Mouse (Mus musculus) ES-CJ7 (cell line): Measurements from ENCODE around the gene Znhit6.

Experiments
- DNase-seq: peaks from one replicate; pipeline ENCODE4 v3.0.0; 2011; ENCODE audit warnings: low read depth, low spot score

Znhit6 gene

DNA sequence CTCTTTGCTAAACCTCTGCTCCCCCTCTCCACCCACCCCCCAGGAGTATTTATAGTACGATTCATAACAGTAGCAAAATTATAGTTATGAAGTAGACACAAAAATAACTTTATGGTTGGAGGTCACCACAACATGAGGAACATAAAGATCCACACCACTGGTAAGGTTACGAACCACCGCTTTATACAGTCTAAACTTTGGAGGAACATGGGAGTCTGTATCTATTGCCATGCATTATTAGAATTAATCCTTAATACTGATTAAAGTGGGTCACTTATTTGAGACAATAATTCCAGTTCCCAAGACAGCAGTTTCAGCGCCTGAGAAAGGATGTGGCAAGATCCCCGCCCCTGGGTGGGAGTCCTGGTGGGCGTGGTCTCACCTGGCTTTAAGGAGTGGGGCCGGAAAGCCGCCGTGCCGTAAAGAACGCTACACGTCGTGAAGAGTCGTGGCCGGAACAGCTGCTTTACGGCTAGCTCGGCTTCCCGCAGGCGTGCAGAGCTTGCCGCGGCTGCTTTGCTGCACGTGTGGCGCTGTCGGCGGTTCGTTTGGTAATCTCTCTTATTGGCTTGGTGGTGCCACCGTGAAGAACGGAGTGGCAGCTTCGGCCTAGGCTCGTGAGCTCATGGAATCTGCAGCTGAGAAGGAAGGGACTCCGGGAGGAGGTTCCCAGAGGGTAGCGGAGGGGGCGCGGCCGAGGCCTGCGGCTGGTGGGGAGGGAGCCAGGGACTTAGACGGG, at the start of gene Znhit6:
Znhit6 (plus strand) TSS at position 463 of the 739 bp plus-strand sequence.
- DNase-seq: peak; percentile 97

DNA sequence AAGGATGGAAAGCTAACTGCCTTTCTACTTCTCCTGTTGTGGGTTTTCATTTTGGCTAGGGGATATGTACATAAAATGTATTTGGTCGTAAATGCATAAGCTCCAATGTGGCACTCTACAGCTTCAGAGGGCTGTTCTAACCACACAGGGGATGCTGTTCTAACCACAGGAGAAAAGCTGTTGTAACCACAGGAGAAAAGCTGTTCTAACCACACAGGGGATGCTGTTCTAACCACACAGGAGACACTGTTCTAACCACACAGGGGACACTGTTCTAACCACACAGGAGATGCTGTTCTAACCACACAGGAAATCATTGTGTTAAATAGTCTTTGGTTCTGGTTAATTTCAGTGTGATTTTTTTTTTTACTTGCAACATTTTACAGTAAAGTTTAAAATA, 38.1 kb upstream of the Znhit6 start:
- no peak for DNase-seq

DNA sequence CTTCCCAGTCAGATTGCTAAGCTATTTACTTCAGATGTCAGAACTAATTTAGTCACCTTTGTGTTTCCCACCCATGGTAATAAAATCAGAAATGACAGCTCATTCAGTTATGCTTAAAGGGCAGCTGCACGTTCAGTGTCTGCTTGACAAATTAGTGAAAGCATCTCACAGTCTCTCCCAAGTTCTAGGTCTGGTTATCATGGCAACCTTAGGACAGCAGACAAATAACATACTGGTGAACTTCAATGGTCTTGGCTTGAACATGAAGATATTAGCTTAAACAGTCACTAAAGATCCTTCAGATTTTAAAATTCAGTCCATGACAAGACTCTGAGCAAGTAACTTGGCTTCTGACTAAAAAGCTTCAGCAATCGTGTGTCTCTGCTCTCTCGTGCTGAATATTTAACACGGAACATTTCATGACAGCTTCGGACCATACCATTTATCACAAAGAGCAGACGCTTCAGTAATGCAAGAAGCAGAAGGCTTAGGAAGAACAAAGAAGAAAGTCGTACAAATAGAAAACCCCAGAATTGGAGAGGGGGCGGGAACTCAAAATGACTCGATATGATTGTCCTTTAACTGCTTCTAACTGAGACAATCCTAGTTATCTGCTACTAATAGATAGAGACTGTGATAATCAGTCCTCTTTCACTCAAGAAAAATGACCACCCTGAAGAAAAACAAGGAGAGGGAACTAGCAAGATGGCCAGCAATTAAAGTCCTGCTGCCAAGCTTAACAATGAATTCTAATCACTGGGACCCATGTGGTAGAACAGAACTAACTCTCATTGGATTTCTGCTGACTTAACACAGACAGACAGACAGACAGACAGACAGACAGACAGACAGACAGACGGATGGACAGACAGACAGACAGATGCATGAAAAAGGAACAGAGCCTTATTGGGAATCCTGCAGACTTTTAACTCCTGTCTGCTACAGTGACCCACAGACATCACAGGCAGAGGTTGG, 27.3 kb upstream of the Znhit6 start:
- no peak for DNase-seq

DNA sequence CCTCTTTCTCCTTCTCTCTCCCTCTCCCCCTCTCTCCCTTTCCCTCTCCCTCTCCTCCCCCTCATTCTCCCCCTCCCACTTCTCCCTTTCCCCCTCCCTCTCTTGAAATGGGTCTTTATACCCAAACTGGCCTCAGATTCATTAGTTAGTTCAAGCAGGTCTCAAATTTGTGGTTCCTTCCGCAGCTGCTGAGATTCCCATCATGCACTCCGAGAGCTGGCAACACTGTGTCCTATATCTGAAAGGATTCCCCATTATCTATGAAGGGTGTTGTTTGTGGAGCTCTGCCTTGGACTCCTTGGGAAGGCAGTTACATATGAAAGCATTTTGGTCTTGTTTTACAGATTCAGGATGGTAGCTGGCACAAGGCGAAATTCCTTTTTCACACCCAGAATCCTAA, 25.8 kb upstream of the Znhit6 start:
- DNase-seq: no peak

DNA sequence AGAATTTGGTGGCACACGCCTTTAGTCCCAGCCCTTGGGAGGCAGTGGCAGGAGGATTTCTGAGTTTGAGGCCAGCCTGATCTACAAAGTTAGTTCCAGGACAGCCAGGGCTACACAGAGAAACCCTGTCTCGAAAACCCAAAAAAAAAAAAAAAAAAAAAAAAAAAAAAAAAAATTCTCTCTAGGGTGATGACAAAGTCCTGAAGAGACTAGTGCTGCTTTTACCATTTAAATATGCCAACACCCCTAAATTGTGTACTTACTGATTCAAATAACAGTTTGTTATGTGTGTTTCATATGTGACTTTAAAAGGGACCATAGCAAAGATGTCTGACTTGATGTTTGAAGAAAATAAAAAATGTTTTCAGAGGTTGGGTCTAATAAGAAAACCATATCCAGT, 21.6 kb upstream of the Znhit6 start:
- DNase-seq: no peak

DNA sequence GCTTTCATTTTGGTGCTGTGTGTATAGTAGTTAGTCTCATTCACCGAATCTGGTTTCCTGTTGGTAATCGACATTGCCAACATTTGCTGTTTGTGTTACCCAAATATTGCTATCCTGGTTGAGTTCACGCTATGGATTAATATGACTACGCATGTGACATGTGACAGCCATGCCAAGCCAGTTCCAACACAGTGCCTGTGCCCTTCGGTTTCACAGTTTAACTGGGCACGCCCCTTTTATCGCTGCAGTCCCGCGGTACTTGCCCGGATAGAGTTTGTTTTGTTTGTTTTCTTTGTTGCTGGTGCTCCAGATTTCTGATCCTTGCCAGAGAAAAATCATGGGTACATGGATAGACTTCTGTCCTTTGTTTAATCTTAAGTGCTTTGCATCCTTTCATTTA, 19.8 kb upstream of the Znhit6 start:
- DNase-seq: no peak

DNA sequence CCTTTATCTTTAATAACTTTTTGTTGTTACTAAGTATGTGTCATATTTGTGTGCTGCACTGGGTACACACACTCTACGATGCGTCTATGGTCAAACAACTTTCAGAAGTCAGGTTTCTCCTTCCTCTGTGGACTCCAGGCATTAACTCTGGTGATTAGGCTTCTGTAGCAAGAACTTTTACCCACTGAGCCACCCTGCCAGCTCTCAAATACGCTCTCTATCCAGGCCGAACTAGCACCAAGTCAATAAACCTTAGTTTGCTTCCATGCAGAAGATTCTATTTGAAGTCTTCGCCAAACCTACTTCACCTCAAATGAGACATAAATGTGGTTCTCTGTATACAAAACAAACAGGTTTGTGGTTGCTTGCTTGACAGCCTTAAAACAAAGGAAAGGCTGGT, 16.3 kb upstream of the Znhit6 start:
- DNase-seq: no peak

DNA sequence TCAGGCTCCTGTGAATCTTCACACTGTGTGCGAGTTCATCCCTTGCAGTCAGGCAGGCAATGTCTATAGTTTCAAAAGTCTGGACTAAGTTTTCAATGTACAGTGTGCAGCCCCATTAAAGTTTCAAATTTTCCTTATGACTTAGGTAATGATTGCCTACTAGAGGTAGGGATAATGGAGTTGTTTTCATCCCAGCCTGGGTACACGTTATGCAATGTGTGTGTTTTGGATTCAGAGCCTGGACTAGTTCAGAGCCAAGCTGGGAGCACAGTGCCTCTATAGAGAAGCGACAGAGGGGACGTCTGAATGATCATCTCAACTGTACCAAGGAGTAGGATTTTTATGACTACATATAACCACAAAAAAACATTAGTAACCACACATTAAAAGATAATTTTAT, 15.9 kb upstream of the Znhit6 start:
- no peak for DNase-seq

DNA sequence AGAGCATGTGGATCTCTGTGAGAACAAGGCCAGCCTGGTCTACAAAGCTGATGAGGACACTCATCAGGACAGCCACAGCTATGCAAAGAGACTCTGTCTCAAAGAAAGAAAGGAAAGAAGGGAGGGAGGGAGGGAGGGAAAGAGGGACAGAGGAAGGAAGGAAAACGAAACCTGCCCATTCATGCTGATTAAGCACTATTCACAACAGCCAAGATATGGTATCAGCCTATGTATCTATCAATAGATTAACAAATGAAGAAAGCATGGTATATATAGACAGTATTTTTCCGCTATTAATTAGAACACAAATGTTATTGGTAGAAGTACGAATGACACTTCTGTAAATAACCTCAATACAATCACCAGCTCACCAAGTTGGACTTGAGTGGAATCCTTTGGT, 1.5 kb upstream of the Znhit6 start:
- no peak for DNase-seq

DNA sequence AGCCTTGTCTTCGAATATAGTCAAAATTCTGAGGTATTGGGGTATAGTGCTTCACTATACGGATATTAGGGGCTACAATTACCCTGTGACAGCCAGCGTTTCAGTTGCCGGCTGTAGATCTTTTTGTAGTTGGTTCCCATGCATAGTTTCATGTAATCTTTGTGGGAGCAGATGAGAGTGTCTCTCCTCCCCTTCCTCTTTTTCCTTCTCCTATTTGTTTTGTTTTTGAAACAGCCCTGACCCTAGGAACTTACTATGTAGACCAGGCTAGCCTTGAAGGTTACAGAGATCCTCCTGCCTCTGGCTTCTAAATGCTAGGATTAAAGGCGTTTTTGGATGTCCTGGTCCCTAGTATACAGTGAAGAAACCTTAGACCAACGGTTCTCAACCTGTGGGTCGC, 665 bp upstream of the Znhit6 start:
- DNase-seq: no peak

DNA sequence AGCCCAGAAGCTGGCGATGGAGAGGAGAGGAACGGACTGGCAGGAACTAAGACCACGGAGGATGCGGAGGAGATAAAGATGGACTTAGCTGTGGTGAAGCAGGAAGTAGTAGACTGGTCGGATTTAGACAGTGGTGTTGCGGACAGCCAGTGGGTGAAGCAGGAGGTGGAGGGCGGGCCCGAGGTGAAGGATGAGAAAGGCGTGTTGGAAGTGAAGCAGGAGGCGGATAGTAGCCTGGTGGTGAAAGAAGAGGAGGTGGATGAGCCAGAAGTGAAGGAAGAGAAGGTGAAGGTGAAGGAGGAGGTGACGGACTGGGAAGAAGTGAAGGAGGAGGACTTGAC, 447 bp downstream of the Znhit6 start:
- DNase-seq: no peak

DNA sequence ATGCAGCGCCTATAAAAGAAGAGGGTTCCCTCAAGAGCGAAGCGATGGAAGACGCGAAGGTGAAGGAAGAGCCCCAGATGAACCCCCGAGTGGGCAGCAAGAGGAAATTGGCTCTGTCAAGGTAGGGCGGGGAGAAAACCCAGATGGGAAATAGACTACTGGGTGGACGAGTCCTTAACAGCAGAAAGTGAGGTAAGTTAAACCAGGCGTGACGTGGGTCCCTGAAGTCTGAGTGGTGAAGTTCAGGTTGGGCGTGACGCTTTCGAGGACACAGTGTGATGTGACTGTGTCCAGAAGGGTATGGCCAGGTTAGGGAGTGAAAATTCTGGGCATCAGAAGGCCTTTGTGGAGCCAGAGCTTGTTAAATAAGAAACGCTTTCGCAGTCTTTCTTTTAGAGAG, 871 bp downstream of the Znhit6 start:
- no peak for DNase-seq

DNA sequence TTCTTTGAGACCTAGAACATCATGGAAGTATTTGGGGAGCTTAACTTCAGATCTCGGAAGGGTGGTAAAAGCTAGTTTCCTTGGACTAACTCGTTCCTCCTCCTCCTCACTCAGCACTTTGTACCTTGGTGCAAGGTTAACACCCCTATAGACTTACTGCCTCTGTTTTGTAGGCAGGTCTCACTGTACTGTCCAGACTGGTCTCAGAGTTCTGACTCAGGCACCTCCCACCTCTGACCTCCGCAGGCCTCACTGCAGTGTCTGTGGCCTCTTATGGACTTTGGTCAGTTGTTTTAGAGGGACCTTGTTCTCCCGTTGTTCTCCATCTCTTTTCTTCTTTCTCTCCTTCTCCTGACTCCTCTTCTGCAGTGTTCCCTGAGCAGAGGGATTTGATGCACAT, 7.0 kb downstream of the Znhit6 start:
- no peak for DNase-seq

DNA sequence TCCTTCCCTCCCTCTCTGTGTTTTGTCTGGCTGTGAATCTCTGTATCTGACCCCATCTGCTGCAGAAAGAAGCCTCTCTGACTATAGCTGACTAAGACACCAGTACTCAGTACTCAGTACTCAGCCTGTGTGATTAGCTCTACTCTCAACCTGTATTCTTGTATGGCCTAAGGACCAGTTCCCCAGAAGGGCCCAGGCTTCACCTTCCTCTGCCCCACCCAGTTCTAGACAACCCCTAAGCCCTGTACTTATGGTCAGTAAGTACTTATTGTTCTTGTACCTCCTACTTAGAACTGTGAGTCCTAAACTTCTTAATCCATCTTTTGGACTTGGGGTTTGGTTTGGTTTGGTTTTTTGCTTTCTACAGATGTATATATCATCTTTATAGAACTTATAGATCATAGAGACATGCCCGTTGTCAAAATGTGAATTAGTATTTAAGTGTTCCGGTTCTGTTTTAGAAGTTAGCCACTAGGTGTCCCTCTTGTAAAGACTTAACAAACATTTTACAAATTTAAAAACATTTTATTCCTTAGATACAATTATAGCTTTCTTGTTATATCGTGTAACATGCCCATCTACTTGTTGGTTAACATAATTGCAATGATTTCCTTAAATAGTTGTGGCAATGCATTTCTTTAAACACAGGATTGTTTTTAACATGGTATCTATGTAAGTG, 7.7 kb downstream of the Znhit6 start:
- no peak for DNase-seq

DNA sequence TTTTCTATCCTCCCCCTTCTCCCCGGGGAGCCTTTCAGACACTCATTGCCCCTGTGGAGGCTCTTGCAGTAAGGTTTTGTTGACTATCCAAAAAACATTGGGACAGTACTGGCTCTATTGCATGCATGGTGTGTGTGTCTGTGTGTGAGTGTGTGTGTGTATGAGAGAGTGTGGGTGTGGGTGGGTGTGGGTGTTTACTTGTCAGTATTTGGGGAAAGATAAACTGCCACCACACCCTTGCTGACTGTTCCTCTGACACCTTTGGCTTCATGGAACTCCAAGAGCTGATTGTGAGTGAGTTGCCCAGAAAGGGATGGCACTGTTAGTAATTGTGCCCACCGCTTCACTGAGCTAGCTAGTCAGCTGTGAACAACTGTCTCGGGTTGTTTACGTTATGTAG, 14.6 kb downstream of the Znhit6 start:
- DNase-seq: no peak

DNA sequence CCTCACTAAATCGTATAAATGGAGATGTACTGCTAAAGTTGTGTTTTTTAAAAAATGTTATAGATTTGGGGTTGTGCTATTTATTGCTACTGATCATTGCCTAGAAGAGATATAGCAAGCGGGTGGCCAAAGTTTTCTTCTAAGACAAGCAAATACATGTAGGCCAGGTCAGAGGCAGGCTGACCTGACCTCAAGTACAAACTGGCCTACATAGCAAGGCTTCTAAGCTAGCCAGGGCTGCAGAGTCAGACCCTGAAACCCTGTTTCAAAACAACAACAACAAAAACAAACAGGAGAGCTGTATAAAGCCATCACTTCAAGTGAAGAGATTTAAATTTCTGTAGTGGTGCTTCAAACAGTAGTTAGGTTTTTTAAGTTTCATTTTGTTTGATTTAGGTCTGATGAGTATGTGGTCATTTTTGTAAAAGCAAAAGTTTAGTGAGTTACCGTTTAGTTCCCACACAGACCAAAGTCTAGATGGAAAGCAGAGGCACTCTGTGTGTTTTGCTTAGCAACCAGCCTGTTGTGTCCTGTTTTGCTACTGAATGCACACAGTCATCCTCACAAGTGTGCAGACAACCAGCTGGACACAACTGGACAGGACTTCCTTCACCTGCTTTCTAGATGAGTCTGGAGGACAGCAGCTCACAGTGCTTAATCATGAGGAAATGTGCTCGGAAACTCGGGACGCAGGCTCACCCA, 16.0 kb downstream of the Znhit6 start:
- DNase-seq: no peak

DNA sequence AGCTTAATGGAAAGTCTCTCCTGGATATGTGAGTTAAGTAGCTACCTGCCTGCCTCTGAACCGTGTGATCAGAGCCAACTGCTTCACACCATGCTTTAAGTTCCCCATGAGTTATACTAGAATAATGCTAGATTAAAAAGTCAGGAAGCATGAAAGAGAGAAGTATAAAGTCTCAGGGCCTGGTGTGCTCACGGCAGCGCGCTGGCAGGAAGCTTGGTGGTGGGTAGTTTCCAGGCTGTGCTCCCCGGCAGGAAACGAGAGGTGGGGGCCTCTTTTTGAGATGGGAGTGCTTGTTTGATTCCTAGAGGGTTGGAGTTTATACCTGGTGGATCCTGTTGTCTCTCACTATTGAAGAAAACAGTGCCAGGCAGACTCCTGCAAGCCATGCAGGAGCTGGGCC, 19.3 kb downstream of the Znhit6 start:
- DNase-seq: no peak

DNA sequence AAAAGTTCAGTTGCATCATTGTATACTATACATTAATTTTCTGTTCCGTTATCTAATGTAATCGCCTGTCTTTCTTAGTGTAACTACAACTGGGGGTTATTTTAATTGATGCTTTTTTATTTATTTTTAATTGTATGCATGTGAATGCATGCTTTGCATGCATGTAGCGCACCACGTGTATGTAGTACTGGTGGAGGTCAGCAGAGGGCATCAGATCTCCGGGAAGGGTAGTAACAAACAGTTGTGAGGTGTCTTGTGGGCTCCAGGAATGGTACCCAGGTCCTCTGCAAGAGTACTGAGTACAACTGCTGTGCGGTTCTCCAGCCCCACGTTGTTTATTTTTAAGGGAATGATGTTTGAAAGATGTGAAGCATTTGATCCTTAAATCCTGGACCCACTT, 23.1 kb downstream of the Znhit6 start:
- peak; percentile 42 for DNase-seq

DNA sequence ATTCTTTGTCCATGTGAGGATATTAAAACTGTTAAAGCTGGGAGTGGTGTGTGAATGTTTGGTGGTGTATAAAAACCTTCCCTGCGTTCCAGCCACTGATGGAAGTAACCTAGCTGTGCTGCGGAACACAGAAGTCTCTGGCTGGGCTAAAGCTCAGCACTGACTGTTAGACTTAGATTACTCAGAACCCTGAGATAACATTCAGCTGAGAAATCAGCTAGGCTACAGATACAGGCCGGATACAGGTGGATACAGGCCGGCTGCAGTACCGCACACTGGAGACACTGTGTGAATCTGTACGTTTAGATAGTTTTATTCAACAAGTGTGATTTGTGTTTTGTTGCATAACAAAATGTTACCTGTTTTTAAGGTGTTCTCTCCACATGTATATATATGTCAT, 24.8 kb downstream of the Znhit6 start:
- DNase-seq: no peak

DNA sequence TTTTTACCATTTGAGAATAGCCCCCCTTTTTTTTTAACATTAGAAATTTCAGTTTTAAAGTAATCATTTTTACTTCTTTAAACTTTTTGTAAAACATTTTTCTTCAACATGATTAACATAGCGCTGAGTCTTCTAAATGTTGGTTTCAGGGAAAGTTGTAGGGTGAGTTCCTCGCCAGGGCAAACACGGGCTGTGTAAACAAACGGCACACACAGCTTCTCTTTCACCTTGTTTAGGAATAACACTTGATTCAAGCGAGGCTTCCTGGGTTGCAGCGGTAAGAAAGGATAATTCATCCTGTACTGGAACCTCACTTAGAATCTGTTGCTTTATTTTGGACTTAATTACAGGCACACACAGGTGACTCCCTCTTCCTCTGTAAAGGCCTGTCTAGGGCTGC, 25.3 kb downstream of the Znhit6 start:
- DNase-seq: no peak

DNA sequence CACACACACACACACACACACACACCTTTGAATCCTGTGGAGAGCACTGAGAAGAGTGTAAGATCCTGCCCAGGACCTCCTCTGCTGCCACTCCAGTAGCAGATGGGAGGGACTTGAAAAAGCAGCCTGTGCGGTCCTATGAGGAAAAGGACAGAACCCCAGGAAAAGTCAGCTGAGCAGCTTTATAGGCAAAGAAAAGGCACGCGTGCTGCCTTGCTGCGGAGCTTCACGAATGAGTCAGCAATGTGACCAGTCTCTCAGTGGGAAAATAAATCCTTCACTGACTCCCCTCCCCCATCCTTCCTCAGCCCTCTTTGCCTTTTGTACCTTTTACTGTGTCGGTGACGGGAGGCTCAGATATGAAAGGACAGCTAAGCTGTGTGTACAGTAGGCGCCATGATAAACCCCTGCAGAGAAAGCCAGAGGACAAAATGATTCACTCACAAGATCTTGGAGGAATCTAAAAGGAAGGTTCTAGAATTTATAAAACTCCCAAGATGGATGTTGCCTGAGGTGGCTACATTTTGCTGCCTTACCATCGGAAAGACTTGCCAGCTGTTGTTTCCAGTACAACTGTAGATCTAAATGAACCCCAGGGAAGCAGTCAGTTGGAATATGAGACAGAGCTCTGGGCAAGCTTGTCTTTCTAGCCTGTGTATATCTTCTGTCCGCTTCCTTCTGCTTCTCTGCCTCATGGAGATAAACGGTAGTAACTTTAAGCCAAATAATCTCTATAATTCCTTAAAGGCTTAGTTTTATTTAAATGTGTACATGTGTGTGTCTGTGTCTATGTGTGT, 26.6 kb downstream of the Znhit6 start:
- no peak for DNase-seq
